Mouse (Mus musculus) midbrain, postnatal 0 days (tissue): ENCODE measurements at regions not wholly inside any gene's neighbourhood (a gene's known extent, or its start where the extent isn't known, plus 50 kb on each side); places are given as distances from the start of the nearest gene placed in this dataset.

Experiments
- ATAC-seq: fragments of 200-750 bp; cut with Nextera tagmentation; 2 replicates; pipeline ENCODE4 v1.8.0; 2017; ENCODE audit warnings: moderate number of reproducible peaks, mild to moderate bottlenecking, moderate TSS enrichment, moderate library complexity; ENCODE audit not compliant: low FRiP score
- DNase-seq: peaks from one replicate; pipeline ENCODE4 v3.0.0-alpha.2; 2015; ENCODE audit warnings: low spot score
- H3K27ac ChIP-seq: fragments of 300-500 bp; sonication (generic); 2 replicates; pipeline ENCODE4 v1.5.1; 2014; ENCODE audit warnings: low read depth, mild to moderate bottlenecking, low read length, mixed read lengths
- H3K27me3 ChIP-seq: fragments of 300-500 bp; sonication (generic); 2 replicates; pipeline ENCODE4 v1.6.1; 2014; ENCODE audit warnings: low read length, control low read depth, mixed read lengths; ENCODE audit not compliant: insufficient read depth
- H3K36me3 ChIP-seq: fragments of 300-500 bp; sonication (generic); 2 replicates; pipeline ENCODE4 v1.6.1; 2014; ENCODE audit warnings: low read length, control low read depth, mixed read lengths; ENCODE audit not compliant: insufficient read depth
- H3K4me1 ChIP-seq: fragments of 300-500 bp; sonication (generic); 2 replicates; pipeline ENCODE4 v1.6.1; 2014; ENCODE audit warnings: mild to moderate bottlenecking, control low read depth, antibody characterized with exemption, low read length, mixed read lengths; ENCODE audit not compliant: insufficient read depth
- H3K4me2 ChIP-seq: fragments of 300-500 bp; sonication (generic); 2 replicates; pipeline ENCODE4 v1.6.1; 2014; ENCODE audit warnings: low read depth, mild to moderate bottlenecking, low read length, mixed read lengths; ENCODE audit not compliant: poor library complexity, severe bottlenecking
- H3K4me3 ChIP-seq: fragments of 300-500 bp; sonication (generic); 2 replicates; pipeline ENCODE4 v1.5.1; 2014; ENCODE audit warnings: low read depth, mild to moderate bottlenecking, low read length, moderate library complexity
- H3K9ac ChIP-seq: fragments of 300-500 bp; sonication (generic); replicated peaks from 2 replicates; pipeline ENCODE4 v1.6.1; 2014; ENCODE audit warnings: mild to moderate bottlenecking, low read length, moderate library complexity, mixed read lengths; ENCODE audit not compliant: poor library complexity, severe bottlenecking
- H3K9me3 ChIP-seq: fragments of 300-500 bp; sonication (generic); 2 replicates; pipeline ENCODE4 v1.6.1; 2016; ENCODE audit warnings: low read length, control low read depth
- CTCF ChIP-seq: IDR thresholded peaks from 2 replicates; pipeline ENCODE4 v1.5.1; 2016; ENCODE audit warnings: antibody characterized with exemption, mild to moderate bottlenecking
- WGBS: fragments of 180-500 bp; shearing (Covaris S2); extraction: QIAGEN DNeasy Blood & Tissue Kit; methylation state at CpG from one replicate; pipeline ENCODE4 v1.1.7; 2014; 5-methylcytosine and 5-hydroxymethylcytosine counted together

DNA sequence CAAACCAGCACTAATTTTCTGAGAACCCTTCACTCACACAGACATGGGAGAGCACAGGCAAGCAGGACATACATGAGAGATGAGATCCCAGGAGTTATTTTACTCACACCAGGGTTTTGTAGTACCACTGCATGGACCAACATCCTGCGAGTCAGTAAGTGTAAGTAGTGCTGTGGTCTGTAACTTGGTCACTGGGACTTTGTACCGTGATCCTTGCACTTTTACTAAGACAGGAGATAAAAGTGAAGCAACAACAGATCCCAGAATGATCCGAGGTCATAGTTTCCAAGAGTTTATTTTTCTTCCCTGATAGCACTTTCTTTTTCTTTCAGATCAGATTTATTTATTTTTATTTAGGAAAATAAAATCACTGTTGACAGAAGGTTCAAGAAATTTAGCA lies 54.1 kb upstream of the Mtap start:
- TF ChIP-seq CTCF: no peak
- 76% methylated on average over 3 of the region's 3 CpGs for WGBS
- H3K27ac ChIP-seq: no peak overlapping the region
- no peak for DNase-seq
- H3K9me3 ChIP-seq: no peaks in the 10 kb centered on the region
- H3K27me3 ChIP-seq: no peaks in the 10 kb centered on the region
- H3K9ac ChIP-seq: no peak overlapping the region
- ATAC-seq: no peak
- no peak overlapping the region for H3K4me3 ChIP-seq
- no peak overlapping the region for H3K4me2 ChIP-seq
- no peaks in the 10 kb centered on the region for H3K4me1 ChIP-seq
- H3K36me3 ChIP-seq: no peaks in the 10 kb centered on the region

- 82% methylated on average over 9 of the region's 9 CpGs for WGBS
- ATAC-seq: no peak
- no peaks in the 10 kb centered on the region for H3K9me3 ChIP-seq
- H3K27me3 ChIP-seq: no peaks in the 10 kb centered on the region
- no peaks in the 10 kb centered on the region for H3K36me3 ChIP-seq
- no peak overlapping the region for H3K4me2 ChIP-seq
- no peak overlapping the region for H3K9ac ChIP-seq
- H3K4me1 ChIP-seq: no peaks in the 10 kb centered on the region
- DNase-seq: no peak
- no peak overlapping the region for H3K4me3 ChIP-seq
- TF ChIP-seq CTCF: no peak
- H3K27ac ChIP-seq: no peak overlapping the region
Observed at GRCm38 (mm10) chr4:89078485-89078884, 58.4 kb upstream of the Mtap start.

- Histone ChIP-seq H3K36me3 (no peaks in the 10 kb centered on the region), H3K9ac (no peak overlapping the region), H3K4me1 (no peaks in the 10 kb centered on the region), H3K27me3 (no peaks in the 10 kb centered on the region), H3K4me2 (no peak overlapping the region), H3K9me3 (no peaks in the 10 kb centered on the region), H3K27ac (no peak overlapping the region), H3K4me3 (no peak overlapping the region)
- TF ChIP-seq CTCF: no peak
- WGBS: 45% methylated on average over 4 of the region's 4 CpGs
- no peak for ATAC-seq
- DNase-seq: no peak
Observed at GRCm38 (mm10) chr4:89074705-89075104, 62.2 kb upstream of the Mtap start.

- Histone ChIP-seq H3K27ac (no peak overlapping the region), H3K4me3 (no peak overlapping the region), H3K9ac (no peak overlapping the region), H3K4me1 (no peaks in the 10 kb centered on the region), H3K9me3 (no peaks in the 10 kb centered on the region), H3K4me2 (no peak overlapping the region), H3K36me3 (no peaks in the 10 kb centered on the region), H3K27me3 (no peaks in the 10 kb centered on the region)
- DNase-seq (no peak), ATAC-seq (no peak)
- no peak for TF ChIP-seq CTCF
- 78% methylated on average over 2 of the region's 2 CpGs for WGBS
Observed at GRCm38 (mm10) chr4:89070430-89070829, 66.5 kb upstream of the Mtap start.

DNA sequence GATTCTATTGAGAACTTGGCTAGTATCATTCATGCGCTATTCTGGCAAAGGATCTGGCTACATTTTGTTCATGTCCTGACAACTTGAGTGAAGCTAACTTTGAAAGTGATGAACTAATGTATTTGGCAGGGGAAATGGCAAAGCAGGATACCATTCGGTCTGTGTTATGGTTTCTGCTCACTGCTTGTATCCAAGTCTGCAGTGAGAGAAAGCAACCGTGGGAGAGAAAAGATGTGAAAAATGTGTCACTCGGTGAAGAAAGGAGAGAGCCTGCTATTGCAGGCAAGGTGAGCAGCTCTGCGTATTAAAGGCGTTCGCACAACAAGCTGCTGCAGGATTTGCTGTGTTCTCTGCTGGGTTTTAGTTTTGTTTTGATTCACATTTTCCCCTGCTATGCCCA lies 72.5 kb upstream of the Mtap start:
- no peaks in the 10 kb centered on the region for H3K4me1 ChIP-seq
- H3K4me3 ChIP-seq: no peak overlapping the region
- no peak for TF ChIP-seq CTCF
- no peak overlapping the region for H3K27ac ChIP-seq
- no peak overlapping the region for H3K4me2 ChIP-seq
- H3K27me3 ChIP-seq: no peaks in the 10 kb centered on the region
- no peaks in the 10 kb centered on the region for H3K9me3 ChIP-seq
- ATAC-seq (no peak), DNase-seq (no peak)
- H3K9ac ChIP-seq: no peak overlapping the region
- 40% methylated on average over 7 of the region's 7 CpGs for WGBS
- no peaks in the 10 kb centered on the region for H3K36me3 ChIP-seq

DNA sequence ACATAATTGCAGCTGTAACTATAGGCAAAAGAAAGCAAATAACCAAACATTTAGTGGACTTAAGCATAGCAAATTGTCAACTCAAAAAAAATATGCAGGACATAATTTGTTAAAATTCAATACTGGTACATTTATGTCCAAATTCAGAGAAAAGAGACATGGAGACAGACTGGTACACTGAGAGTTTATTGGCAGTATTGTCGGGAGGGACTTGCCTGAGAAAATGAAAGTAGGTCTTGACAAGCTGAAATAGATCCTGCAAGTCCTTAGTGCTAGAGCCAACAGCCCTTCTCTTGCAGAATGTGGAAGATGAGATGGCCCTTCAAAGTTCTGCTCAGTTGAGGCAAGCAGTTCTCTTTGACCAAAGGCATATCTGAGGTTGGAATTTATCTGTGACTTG lies 74.5 kb upstream of the Mtap start:
- no peak overlapping the region for H3K27ac ChIP-seq
- no peaks in the 10 kb centered on the region for H3K36me3 ChIP-seq
- no peaks in the 10 kb centered on the region for H3K9me3 ChIP-seq
- no peaks in the 10 kb centered on the region for H3K4me1 ChIP-seq
- ATAC-seq (no peak), DNase-seq (no peak)
- TF ChIP-seq CTCF: no peak
- H3K27me3 ChIP-seq: no peaks in the 10 kb centered on the region
- H3K9ac ChIP-seq: no peak overlapping the region
- WGBS: 86% methylated on average over 1 of the region's 1 CpGs
- H3K4me2 ChIP-seq: no peak overlapping the region
- H3K4me3 ChIP-seq: no peak overlapping the region

- H3K36me3 ChIP-seq: no peaks in the 10 kb centered on the region
- no peak overlapping the region for H3K27ac ChIP-seq
- 90% methylated on average over 4 of the region's 4 CpGs for WGBS
- H3K27me3 ChIP-seq: no peaks in the 10 kb centered on the region
- TF ChIP-seq CTCF: no peak
- no peak overlapping the region for H3K4me3 ChIP-seq
- no peak overlapping the region for H3K9ac ChIP-seq
- H3K9me3 ChIP-seq: no peaks in the 10 kb centered on the region
- H3K4me1 ChIP-seq: no peaks in the 10 kb centered on the region
- DNase-seq: no peak
- no peak for ATAC-seq
- no peak overlapping the region for H3K4me2 ChIP-seq
Observed at GRCm38 (mm10) chr4:89061619-89062018, 75.3 kb upstream of the Mtap start.
